Mouse (Mus musculus) embryonic stem cell, embryonic (primary cell): ENCODE measurements around the gene Tmem161a.

ENCODE experiments used
- CTCF ChIA-PET, 4 experiments: fragments of 300-600 bp in 2 of 4; fragments of 350-600 bp in 2 of 4; sonication (Branson Sonifier 250); formaldehyde crosslinking; loops; one replicate each; lab custom pipeline; 2022; ENCODE audit warnings: inconsistent platforms in 2 of 4; lab: Charles Lee
- POLR2A ChIA-PET, 4 experiments: fragments of 300-600 bp in 2 of 4; fragments of 350-600 bp in 2 of 4; sonication (Branson Sonifier 250); formaldehyde crosslinking; loops; one replicate each; lab custom pipeline; 2022; ENCODE audit warnings: antibody characterized with exemption in 4 of 4, inconsistent platforms in 1 of 4; lab: Charles Lee

Tmem161a gene

GRCm38 (mm10) chr8:70181212-70181902 is 9.2 kb downstream of the Tmem161a start:
- CTCF ChIA-PET: interaction anchor here in 2 of 4 experiments (1.1 kb wide), 2 partner anchors 15 to 29 kb away, joined by 3 read pairs; no protein-coding TSS in a partner anchor
- POLR2A ChIA-PET: interaction anchor here in 2 of 4 experiments (0.5 to 1.9 kb wide), 12 partner anchors 8 to 118 kb away, joined by 3 to 7 read pairs (median 4); partner anchors contain the start of genes Slc25a42 (in 2 of the 2) and Tmem161a (in 2 of the 2)

GRCm38 (mm10) chr8:70181903-70182252 is 9.7 kb downstream of the Tmem161a start:
- POLR2A ChIA-PET: interaction anchor here in 2 of 4 experiments (0.5 to 1.9 kb wide), 11 partner anchors 9 to 118 kb away, joined by 3 to 7 read pairs (median 3); partner anchors contain the start of genes Slc25a42 (in 2 of the 2) and Tmem161a (in 2 of the 2)
- CTCF ChIA-PET: interaction anchor here in 2 of 4 experiments (1.1 kb wide), 2 partner anchors 15 to 29 kb away, joined by 3 read pairs; no protein-coding TSS in a partner anchor

GRCm38 (mm10) chr8:70183194-70183593 is 11.0 kb downstream of the Tmem161a start:
- CTCF ChIA-PET: interaction anchor here in 2 of 4 experiments (0.6 kb wide), 3 partner anchors 11 to 78 kb away, joined by 4 to 8 read pairs (median 6); no protein-coding TSS in a partner anchor
- POLR2A ChIA-PET: interaction anchor here (0.6 to 1.9 kb wide), 10 partner anchors 9 to 263 kb away, joined by 3 to 7 read pairs (median 3); partner anchors contain the start of genes Slc25a42 (in 1 of the 4) and Tmem161a (in 1 of the 4)

GRCm38 (mm10) chr8:70188707-70189106 is 16.6 kb downstream of the Tmem161a start:
- POLR2A ChIA-PET: interaction anchor here in 1 of 4 experiments (0.8 to 1.5 kb wide), 2 partner anchors 15 to 23 kb away, joined by 3 to 4 read pairs; partner anchors contain the start of gene Slc25a42
- CTCF ChIA-PET: no interaction called here

GRCm38 (mm10) chr8:70193238-70193637 is 21.1 kb downstream of the Tmem161a start:
- CTCF ChIA-PET: interaction anchor here in 1 of 4 experiments (0.6 kb wide), 1 partner anchor 163 kb away, joined by 4 read pairs; no protein-coding TSS in a partner anchor

GRCm38 (mm10) chr8:70194191-70194590 is 22.0 kb downstream of the Tmem161a start:
- POLR2A ChIA-PET: interaction anchor here in 2 of 4 experiments (0.9 to 1.9 kb wide), 5 partner anchors 9 to 42 kb away, joined by 3 to 6 read pairs (median 5); partner anchors contain the start of gene Slc25a42 (in 1 of the 2)
- CTCF ChIA-PET: interaction anchor here in 3 of 4 experiments (0.5 to 1.1 kb wide), 4 partner anchors 11 to 106 kb away, joined by 3 to 8 read pairs (median 3); no protein-coding TSS in a partner anchor

More at GRCm38 (mm10) chr8:70193238-70193637, 21.1 kb downstream of the Tmem161a start:
- POLR2A ChIA-PET: interaction anchor here in 2 of 4 experiments (0.9 to 1.9 kb wide), 3 partner anchors 10 to 49 kb away, joined by 3 to 5 read pairs (median 4); partner anchors contain the start of gene Slc25a42 (in 1 of the 2)

GRCm38 (mm10) chr8:70195762-70196161 is 23.6 kb downstream of the Tmem161a start:
- ChIA-PET POLR2A (interaction anchor here in 3 of 4 experiments (0.6 to 1.5 kb wide), 7 partner anchors 11 to 986 kb away, joined by 3 to 7 read pairs (median 3); partner anchors contain the start of gene Slc25a42 (in 2 of the 3)), CTCF (interaction anchor here in 3 of 4 experiments (0.6 to 1.4 kb wide), 8 partner anchors 13 to 129 kb away, joined by 3 to 7 read pairs (median 4); partner anchors contain the start of genes Slc25a42 (in 1 of the 3) and Tm6sf2 (in 1 of the 3))

- CTCF ChIA-PET: interaction anchor here in 3 of 4 experiments (0.8 to 1.1 kb wide), 5 partner anchors 10 to 196 kb away, joined by 3 to 4 read pairs (median 4); no protein-coding TSS in a partner anchor
- POLR2A ChIA-PET: interaction anchor here in 3 of 4 experiments (0.6 to 4.0 kb wide), 7 partner anchors 11 to 299 kb away, joined by 3 to 15 read pairs (median 3); partner anchors contain the start of gene Slc25a42 (in 1 of the 3)
Measured at GRCm38 (mm10) chr8:70197603-70198002, 25.4 kb downstream of the Tmem161a start.

GRCm38 (mm10) chr8:70200098-70200681 is 28.0 kb downstream of the Tmem161a start:
- ChIA-PET CTCF (interaction anchor here (0.6 to 2.7 kb wide), 6 partner anchors 10 to 53 kb away, joined by 3 to 12 read pairs (median 4); partner anchors contain the start of gene Slc25a42 (in 2 of the 4)), POLR2A (interaction anchor here in 2 of 4 experiments (0.6 to 4.0 kb wide), 6 partner anchors 8 to 37 kb away, joined by 3 to 15 read pairs (median 4); partner anchors contain the start of gene Slc25a42 (in 2 of the 2))

GRCm38 (mm10) chr8:70201417-70201816 is 29.3 kb downstream of the Tmem161a start:
- ChIA-PET CTCF (no interaction called here), POLR2A (interaction anchor here in 1 of 4 experiments (4.0 kb wide), 1 partner anchor 11 kb away, joined by 15 read pairs; the partner anchor contains the start of gene Slc25a42)

GRCm38 (mm10) chr8:70203072-70203471 is 30.9 kb downstream of the Tmem161a start:
- ChIA-PET CTCF (interaction anchor here in 2 of 4 experiments (0.6 to 1.1 kb wide), 4 partner anchors 10 to 202 kb away, joined by 3 to 4 read pairs (median 3); partner anchors contain the start of genes Slc25a42 (in 1 of the 2) and Tm6sf2 (in 1 of the 2)), POLR2A (interaction anchor here in 2 of 4 experiments (0.6 to 2.4 kb wide), 4 partner anchors 9 to 1068 kb away, joined by 3 to 13 read pairs (median 6); partner anchors contain the start of gene Slc25a42 (in 2 of the 2))

GRCm38 (mm10) chr8:70204757-70205156 is 32.6 kb downstream of the Tmem161a start:
- POLR2A ChIA-PET: no interaction called here
- CTCF ChIA-PET: no interaction called here

GRCm38 (mm10) chr8:70208130-70208529 is 36.0 kb downstream of the Tmem161a start:
- ChIA-PET POLR2A (interaction anchor here in 2 of 4 experiments (0.9 to 1.3 kb wide), 7 partner anchors 8 to 166 kb away, joined by 3 read pairs; partner anchors contain the start of gene Tmem161a (in 1 of the 2)), CTCF (interaction anchor here in 2 of 4 experiments (0.9 to 1.3 kb wide), 4 partner anchors 11 to 42 kb away, joined by 3 to 7 read pairs (median 4); no protein-coding TSS in a partner anchor)

- POLR2A ChIA-PET: interaction anchor here in 3 of 4 experiments (0.6 to 3.2 kb wide), 14 partner anchors 10 to 1358 kb away, joined by 3 to 24 read pairs (median 3); partner anchors contain the start of genes Tm6sf2 (in 1 of the 3), Tmem161a (in 1 of the 3) and Zfp868 (in 1 of the 3)
- CTCF ChIA-PET: interaction anchor here in 3 of 4 experiments (0.6 to 1.4 kb wide), 10 partner anchors 10 to 391 kb away, joined by 3 to 5 read pairs (median 3); no protein-coding TSS in a partner anchor
Measured at GRCm38 (mm10) chr8:70210538-70210937, 38.4 kb downstream of the Tmem161a start.

GRCm38 (mm10) chr8:70211275-70211674 is 39.1 kb downstream of the Tmem161a start:
- ChIA-PET CTCF (interaction anchor here in 3 of 4 experiments (0.5 to 2.6 kb wide), 6 partner anchors 11 to 433 kb away, joined by 3 to 21 read pairs (median 4); no protein-coding TSS in a partner anchor), POLR2A (interaction anchor here (0.6 to 3.2 kb wide), 23 partner anchors 8 to 462 kb away, joined by 3 to 24 read pairs (median 6); partner anchors contain the start of genes Gatad2a (in 1 of the 4), Hapln4 (in 1 of the 4), Tm6sf2 (in 1 of the 4) and Tmem161a (in 1 of the 4))

GRCm38 (mm10) chr8:70211726-70212111 is 39.6 kb downstream of the Tmem161a start:
- ChIA-PET CTCF (interaction anchor here (0.5 to 2.6 kb wide), 10 partner anchors 10 to 586 kb away, joined by 3 to 21 read pairs (median 4); partner anchors contain the start of gene Zfp868 (in 1 of the 4)), POLR2A (interaction anchor here (0.5 to 3.2 kb wide), 91 partner anchors 8 to 628 kb away, joined by 3 to 24 read pairs (median 5); partner anchors contain the start of genes Gatad2a (in 2 of the 4), Klhl26 (in 2 of the 4), Upf1 (in 2 of the 4) and Armc6 (in 1 of the 4))
